Mouse (Mus musculus) MEL (cell line): ENCODE measurements around the gene Epha6. TPM values are rescaled to one million over a fixed set of nuclear protein-coding genes. Genes with fewer than 3 reads are reported as not detected.

Source experiments
- DNase-seq: peaks from one replicate; pipeline ENCODE4 v3.0.0; 2011; ENCODE audit warnings: low read depth, low spot score
- H3K27ac ChIP-seq: 2 replicates; pipeline ENCODE4 v1.5.1; 2012; ENCODE audit warnings: low read depth, mild to moderate bottlenecking, control low read depth, low read length, moderate library complexity; ENCODE audit not compliant: control insufficient read depth
- H3K27me3 ChIP-seq, 2 experiments: fragments of 150-350 bp in 1 of 2; sonication (generic) in 1 of 2; 2 replicates each; pipeline ENCODE4 v1.6.1; 2012; ENCODE audit warnings: low read length in 2 of 2, mild to moderate bottlenecking in 2 of 2, improper control_type of control experiment in 1 of 2, moderate library complexity in 1 of 2; ENCODE audit not compliant: insufficient read depth in 2 of 2, control insufficient read depth in 1 of 2
- H3K36me3 ChIP-seq, 2 experiments: 2 replicates each; pipeline ENCODE4 v1.6.1; 2012 to 2014; ENCODE audit warnings: low read length in 2 of 2, improper control_type of control experiment in 1 of 2, inconsistent platforms in 1 of 2, mild to moderate bottlenecking in 1 of 2; ENCODE audit not compliant: insufficient read depth in 2 of 2, control insufficient read depth in 1 of 2
- H3K4me1 ChIP-seq, 2 experiments: fragments of 150-350 bp in 1 of 2; sonication (generic) in 1 of 2; 2 replicates each; pipeline ENCODE4 v1.6.1; 2012; ENCODE audit warnings: low read length in 2 of 2, improper control_type of control experiment in 1 of 2, mild to moderate bottlenecking in 1 of 2; ENCODE audit not compliant: insufficient read depth in 2 of 2, control insufficient read depth in 1 of 2
- H3K4me3 ChIP-seq, 2 experiments: fragments of 150-350 bp in 1 of 2; sonication (generic) in 1 of 2; 2 replicates each; pipeline ENCODE4 v1.5.1; 2012; ENCODE audit warnings: low read depth in 2 of 2, low read length in 2 of 2, mild to moderate bottlenecking in 2 of 2, moderate library complexity in 2 of 2, control low read depth in 1 of 2, improper control_type of control experiment in 1 of 2; ENCODE audit not compliant: control insufficient read depth in 1 of 2, insufficient read depth in 1 of 2
- H3K79me2 ChIP-seq: 2 replicates; pipeline ENCODE4 v1.6.1; 2012; ENCODE audit warnings: mild to moderate bottlenecking, low read length, moderate library complexity; ENCODE audit not compliant: control insufficient read depth, poor library complexity, insufficient read depth
- H3K9ac ChIP-seq: 2 replicates; pipeline ENCODE4 v1.6.1; 2012; ENCODE audit warnings: low read depth, mild to moderate bottlenecking, control low read depth, low read length, moderate library complexity; ENCODE audit not compliant: control insufficient read depth, poor library complexity, severe bottlenecking
- H3K9me3 ChIP-seq: fragments of 150-350 bp; sonication (generic); replicated peaks from 2 replicates; pipeline ENCODE4 v1.6.1; 2012; ENCODE audit warnings: mild to moderate bottlenecking, low read length, improper control_type of control experiment, moderate library complexity; ENCODE audit not compliant: insufficient read depth
- CTCF ChIP-seq, 3 experiments: IDR thresholded peaks in 2 of 3; conservative IDR thresholded peaks in 1 of 3; 2 replicates each; pipeline ENCODE4 v1.5.1; 2011 to 2012; ENCODE audit warnings: low read length in 3 of 3, low read depth in 2 of 3, mild to moderate bottlenecking in 2 of 3, improper control_type of control experiment in 1 of 3, inconsistent platforms in 1 of 3, mixed read lengths in 1 of 3, moderate library complexity in 1 of 3; ENCODE audit not compliant: control insufficient read depth in 1 of 3, insufficient read depth in 1 of 3, poor library complexity in 1 of 3, severe bottlenecking in 1 of 3
- ELF1 ChIP-seq: IDR thresholded peaks from 2 replicates; pipeline ENCODE4 v1.6.1; 2014; ENCODE audit warnings: low read depth, mild to moderate bottlenecking, inconsistent platforms, low read length, improper control_type of control experiment, moderate library complexity
- JUND ChIP-seq: IDR thresholded peaks from 2 replicates; pipeline ENCODE4 v1.6.1; 2011; ENCODE audit warnings: low read depth, mild to moderate bottlenecking, improper control_type of control experiment, low read length
- KAT2A ChIP-seq: conservative IDR thresholded peaks from 2 replicates; pipeline ENCODE4 v1.6.1; 2012; ENCODE audit warnings: low read depth, low read length, improper control_type of control experiment, inconsistent platforms
- MEF2A ChIP-seq: IDR thresholded peaks from 2 replicates; pipeline ENCODE4 v1.6.1; 2014; ENCODE audit warnings: low read depth, mild to moderate bottlenecking, inconsistent platforms, low read length, improper control_type of control experiment; ENCODE audit not compliant: poor library complexity, insufficient replicate concordance, severe bottlenecking; ENCODE audit errors: extremely low read depth
- MYC ChIP-seq: IDR thresholded peaks from 2 replicates; pipeline ENCODE4 v1.6.1; 2011; ENCODE audit warnings: low read depth, mild to moderate bottlenecking, low read length, improper control_type of control experiment, moderate library complexity
- NRF1 ChIP-seq: IDR thresholded peaks from 2 replicates; pipeline ENCODE4 v1.6.1; 2014; ENCODE audit warnings: low read depth, mild to moderate bottlenecking, inconsistent platforms, low read length, improper control_type of control experiment, moderate library complexity; ENCODE audit not compliant: poor library complexity, insufficient read depth, severe bottlenecking
- POLR2AphosphoS5 ChIP-seq: IDR thresholded peaks from 2 replicates; pipeline ENCODE4 v1.6.1; 2012; ENCODE audit warnings: low read depth, borderline replicate concordance, mild to moderate bottlenecking, inconsistent platforms, low read length, moderate library complexity, mixed read lengths
- SMC3 ChIP-seq: IDR thresholded peaks from 2 replicates; pipeline ENCODE4 v1.6.1; 2011; ENCODE audit warnings: low read depth, low read length, improper control_type of control experiment
- TAL1 ChIP-seq: IDR thresholded peaks from 2 replicates; pipeline ENCODE4 v1.6.1; 2012; ENCODE audit warnings: mild to moderate bottlenecking, inconsistent platforms, low read length, moderate library complexity, mixed read lengths
- UBTF ChIP-seq: IDR thresholded peaks from 2 replicates; pipeline ENCODE4 v1.6.1; 2012; ENCODE audit warnings: low read depth, mild to moderate bottlenecking, inconsistent platforms, low read length, improper control_type of control experiment, moderate library complexity, borderline replicate concordance; ENCODE audit not compliant: insufficient read depth
- USF1 ChIP-seq: IDR thresholded peaks from 2 replicates; pipeline ENCODE4 v1.6.1; 2014; ENCODE audit warnings: low read depth, mild to moderate bottlenecking, inconsistent platforms, low read length, improper control_type of control experiment, moderate library complexity
- polyA plus RNA-seq, 2 experiments: library from polyadenylated mRNA; stranded (reverse) in 1 of 2; unstranded in 1 of 2; fragments of >175 nt in 1 of 2; fragments of >200 nt in 1 of 2; gene quantifications; 2 replicates each; pipeline versions ENCODE4 v1.2.1 to v1.2.4; 2012; ENCODE audit warnings: low replicate concordance in 2 of 2, low read depth in 1 of 2; ENCODE audit not compliant: insufficient read length in 2 of 2, insufficient read depth in 1 of 2, missing spikeins in 1 of 2
- total RNA-seq: library from RNA; depleted of rRNA; stranded (reverse); fragments of 300-350 nt; gene quantifications from 2 replicates; pipeline ENCODE4 v1.2.3, GENCODE M21; 2012

The Epha6 gene
- total and polyA plus RNA-seq, 3 experiments: not detected

GRCm38 (mm10) chr16:59643766-59644165, 961.6 kb downstream of the Epha6 start:
- H3K27ac ChIP-seq: no peak overlapping the region
- H3K79me2 ChIP-seq: no peaks in the 10 kb centered on the region
- no peaks in the 10 kb centered on the region for H3K36me3 ChIP-seq
- H3K4me1 ChIP-seq: no peaks in the 10 kb centered on the region
- no peak overlapping the region for H3K4me3 ChIP-seq
- peaks cover 3 to 8% of the 10 kb centered on the region in 2 experiments for H3K27me3 ChIP-seq
- DNase-seq: no peak
- H3K9ac ChIP-seq: no peak overlapping the region
- H3K9me3 ChIP-seq: no peaks in the 10 kb centered on the region
- TF ChIP-seq USF1 (no peak), JUND (no peak), NRF1 (no peak), ELF1 (no peak)

- Histone ChIP-seq H3K4me1 (no peaks in the 10 kb centered on the region), H3K36me3 (no peaks in the 10 kb centered on the region), H3K4me3 (no peak overlapping the region), H3K9ac (no peak overlapping the region), H3K79me2 (no peaks in the 10 kb centered on the region), H3K9me3 (no peaks in the 10 kb centered on the region), H3K27me3 (peaks cover 3 to 8% of the 10 kb centered on the region in 2 experiments), H3K27ac (no peak overlapping the region)
- no peak for DNase-seq
- TF ChIP-seq KAT2A (no peak), ELF1 (no peak), SMC3 (no peak), POLR2AphosphoS5 (no peak), TAL1 (no peak), UBTF (no peak), MYC (no peak)
These were observed 965.3 kb downstream of the Epha6 start for GRCm38 (mm10) chr16:59639985-59640384.

GRCm38 (mm10) chr16:59639102-59639691, 966.1 kb downstream of the Epha6 start, which contains the start of gene Arl6:
TSS of gene Arl6 (minus strand) at chr16:59639391.
- Histone ChIP-seq H3K9ac (no peak within 1 kb of the TSS), H3K36me3 (no peaks in the 10 kb centered on the region), H3K9me3 (no peaks in the 10 kb centered on the region), H3K27me3 (peaks cover 2 to 5% of the 10 kb centered on the region in 2 experiments), H3K27ac (no peak within 1 kb of the TSS), H3K4me1 (no peaks in the 10 kb centered on the region), H3K79me2 (no peaks in the 10 kb centered on the region), H3K4me3 (no peak within 1 kb of the TSS)
- TF ChIP-seq CTCF (IDR thresholded peaks at IDR 0.05 in 2 of 3, conservative IDR thresholded peaks at IDR 0.05 in 1 of 3; ENCODE audit: control insufficient read depth in 1 of 3, insufficient read depth in 1 of 3, low read depth in 2 of 3, low read length in 3 of 3, poor library complexity in 1 of 3, severe bottlenecking in 1 of 3) (no peak), MEF2A (no peak)
- no peak for DNase-seq
